Mouse (Mus musculus): ENCODE measurements around the gene Gpatch1. TPM values are rescaled to one million over a fixed set of nuclear protein-coding genes. Genes with fewer than 3 reads are reported as not detected.

The Gpatch1 gene
- polyA plus RNA-seq, 1 experiment: 6.0 TPM

GRCm38 (mm10) chr7:35353306-35353705 lies 35.1 kb upstream of the Gpatch1 start:
- Histone ChIP-seq H3K27me3 (ENCODE audit: control insufficient read depth, insufficient read depth, low read length) (no peaks in the 10 kb centered on the region), H3K4me1 (replicated peaks; ENCODE audit: control insufficient read depth, insufficient read depth, low read length) (no peaks in the 10 kb centered on the region), H3K36me3 (ENCODE audit: control insufficient read depth, insufficient read depth, low read length) (no peaks in the 10 kb centered on the region), H3K4me3 (ENCODE audit: control insufficient read depth, insufficient read depth, low read length) (no peak overlapping the region), H3K27ac (ENCODE audit: control insufficient read depth, insufficient read depth, low read length) (no peak overlapping the region)
- WGBS: 97% methylated on average over 15 of the region's 15 CpGs
- no peak for DNase-seq
- TF ChIP-seq POLR2A (IDR thresholded peaks at IDR 0.05; ENCODE audit: control insufficient read depth, extremely low read depth, insufficient read depth, low read length, poor library complexity) (no peak), CTCF (IDR thresholded peaks at IDR 0.05; ENCODE audit: borderline replicate concordance, control insufficient read depth, extremely low read depth, insufficient read depth, low read length, poor library complexity) (no peak)

DNA sequence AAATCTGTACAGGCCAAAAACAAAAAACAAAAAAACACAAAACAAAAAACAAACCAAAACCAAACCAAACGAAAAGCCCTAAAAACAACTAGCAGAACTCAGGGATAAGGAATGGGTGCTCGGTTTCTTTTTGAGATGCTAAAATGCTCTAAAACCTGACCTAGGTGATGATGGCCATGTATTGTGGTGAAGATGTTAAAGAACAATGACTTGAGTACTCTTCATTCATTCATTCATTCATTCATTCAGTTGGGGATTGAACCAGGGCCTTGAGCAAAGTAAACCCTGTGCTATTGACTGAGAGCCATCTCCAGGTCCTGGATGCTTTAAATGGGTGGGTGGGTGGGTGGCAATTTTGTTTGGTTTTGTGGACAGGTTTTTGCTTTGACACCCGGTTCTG lies 32.9 kb upstream of the Gpatch1 start:
- Histone ChIP-seq H3K4me1 (replicated peaks; ENCODE audit: control insufficient read depth, insufficient read depth, low read length) (no peaks in the 10 kb centered on the region), H3K4me3 (ENCODE audit: control insufficient read depth, insufficient read depth, low read length) (no peak overlapping the region), H3K27ac (ENCODE audit: control insufficient read depth, insufficient read depth, low read length) (no peak overlapping the region), H3K27me3 (ENCODE audit: control insufficient read depth, insufficient read depth, low read length) (no peaks in the 10 kb centered on the region), H3K36me3 (ENCODE audit: control insufficient read depth, insufficient read depth, low read length) (no peaks in the 10 kb centered on the region)
- TF ChIP-seq POLR2A (IDR thresholded peaks at IDR 0.05; ENCODE audit: control insufficient read depth, extremely low read depth, insufficient read depth, low read length, poor library complexity) (no peak), CTCF (IDR thresholded peaks at IDR 0.05; ENCODE audit: borderline replicate concordance, control insufficient read depth, extremely low read depth, insufficient read depth, low read length, poor library complexity) (no peak)
- DNase-seq: no peak
- 90% methylated on average over 3 of the region's 3 CpGs for WGBS

DNA sequence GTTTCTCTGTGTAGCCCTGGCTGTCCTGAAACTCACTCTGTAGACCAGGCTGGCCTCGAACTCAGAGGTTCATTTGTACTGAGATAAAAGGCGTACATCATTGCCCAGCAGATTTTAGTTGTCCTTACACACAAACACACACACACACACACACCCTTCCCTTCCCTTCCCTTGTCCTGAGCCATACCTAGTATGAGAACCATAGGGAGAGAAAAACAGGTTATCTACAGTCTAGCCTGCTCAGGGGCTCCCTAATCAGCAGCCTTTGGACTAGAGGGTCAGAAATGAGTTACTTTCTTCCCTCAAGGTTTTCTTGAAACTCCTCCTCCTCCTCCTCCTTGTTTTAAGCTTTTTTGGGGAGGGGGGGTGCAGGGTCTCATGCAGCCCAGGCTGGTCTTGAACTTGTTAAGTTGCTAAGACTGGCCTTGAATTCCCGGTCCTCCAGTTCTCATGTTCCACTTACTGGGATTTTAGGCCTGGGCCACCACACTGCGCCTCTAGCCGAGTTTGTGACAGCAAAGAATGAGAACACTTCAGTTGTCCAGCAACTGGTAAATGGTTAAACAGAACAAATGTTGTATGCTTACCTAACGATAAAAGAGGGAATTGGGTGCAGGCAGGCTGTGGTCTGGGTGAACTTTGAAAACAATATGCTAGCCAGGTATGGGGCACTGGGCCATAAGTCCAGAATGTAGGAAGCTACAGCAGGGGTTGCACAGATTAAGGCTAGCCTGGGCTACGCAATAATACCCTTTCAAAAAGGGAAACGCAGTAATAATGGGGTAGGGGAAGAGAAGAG lies 31.8 kb upstream of the Gpatch1 start:
- WGBS: 92% methylated on average over 8 of the region's 8 CpGs
- DNase-seq: no peak
- Histone ChIP-seq H3K4me3 (ENCODE audit: control insufficient read depth, insufficient read depth, low read length) (no peak overlapping the region), H3K27ac (ENCODE audit: control insufficient read depth, insufficient read depth, low read length) (no peak overlapping the region), H3K27me3 (ENCODE audit: control insufficient read depth, insufficient read depth, low read length) (no peaks in the 10 kb centered on the region), H3K36me3 (ENCODE audit: control insufficient read depth, insufficient read depth, low read length) (no peaks in the 10 kb centered on the region), H3K4me1 (replicated peaks; ENCODE audit: control insufficient read depth, insufficient read depth, low read length) (no peaks in the 10 kb centered on the region)
- TF ChIP-seq CTCF (IDR thresholded peaks at IDR 0.05; ENCODE audit: borderline replicate concordance, control insufficient read depth, extremely low read depth, insufficient read depth, low read length, poor library complexity) (no peak), POLR2A (IDR thresholded peaks at IDR 0.05; ENCODE audit: control insufficient read depth, extremely low read depth, insufficient read depth, low read length, poor library complexity) (no peak)

GRCm38 (mm10) chr7:35349022-35349421 lies 30.8 kb upstream of the Gpatch1 start:
- Histone ChIP-seq H3K36me3 (ENCODE audit: control insufficient read depth, insufficient read depth, low read length) (no peaks in the 10 kb centered on the region), H3K27me3 (ENCODE audit: control insufficient read depth, insufficient read depth, low read length) (no peaks in the 10 kb centered on the region), H3K27ac (ENCODE audit: control insufficient read depth, insufficient read depth, low read length) (no peak overlapping the region), H3K4me3 (ENCODE audit: control insufficient read depth, insufficient read depth, low read length) (no peak overlapping the region), H3K4me1 (replicated peaks; ENCODE audit: control insufficient read depth, insufficient read depth, low read length) (no peaks in the 10 kb centered on the region)
- 88% methylated on average over 4 of the region's 4 CpGs for WGBS
- no peak for DNase-seq
- TF ChIP-seq CTCF (IDR thresholded peaks at IDR 0.05; ENCODE audit: borderline replicate concordance, control insufficient read depth, extremely low read depth, insufficient read depth, low read length, poor library complexity): no peak
- no peak for TF ChIP-seq POLR2A (IDR thresholded peaks at IDR 0.05; ENCODE audit: control insufficient read depth, extremely low read depth, insufficient read depth, low read length, poor library complexity)

- Histone ChIP-seq H3K27me3 (ENCODE audit: control insufficient read depth, insufficient read depth, low read length) (no peaks in the 10 kb centered on the region), H3K4me1 (replicated peaks; ENCODE audit: control insufficient read depth, insufficient read depth, low read length) (no peaks in the 10 kb centered on the region), H3K27ac (ENCODE audit: control insufficient read depth, insufficient read depth, low read length) (no peak overlapping the region), H3K4me3 (ENCODE audit: control insufficient read depth, insufficient read depth, low read length) (no peak overlapping the region), H3K36me3 (ENCODE audit: control insufficient read depth, insufficient read depth, low read length) (no peaks in the 10 kb centered on the region)
- WGBS: 71% methylated on average over 17 of the region's 18 CpGs
- TF ChIP-seq CTCF (IDR thresholded peaks at IDR 0.05; ENCODE audit: borderline replicate concordance, control insufficient read depth, extremely low read depth, insufficient read depth, low read length, poor library complexity): no peak
- no peak for TF ChIP-seq POLR2A (IDR thresholded peaks at IDR 0.05; ENCODE audit: control insufficient read depth, extremely low read depth, insufficient read depth, low read length, poor library complexity)
- DNase-seq: no peak
These were observed 29.9 kb upstream of the Gpatch1 start for GRCm38 (mm10) chr7:35347918-35348700.

GRCm38 (mm10) chr7:35344785-35345330 lies 26.6 kb upstream of the Gpatch1 start:
- no peak overlapping the region for H3K27ac ChIP-seq (ENCODE audit: control insufficient read depth, insufficient read depth, low read length)
- no peak for DNase-seq
- 96% methylated on average over 5 of the region's 5 CpGs for WGBS
- no peaks in the 10 kb centered on the region for H3K4me1 ChIP-seq (replicated peaks; ENCODE audit: control insufficient read depth, insufficient read depth, low read length)
- no peak overlapping the region for H3K4me3 ChIP-seq (ENCODE audit: control insufficient read depth, insufficient read depth, low read length)
- no peaks in the 10 kb centered on the region; the same call in 1 of the 2 replicates for H3K27me3 ChIP-seq (ENCODE audit: control insufficient read depth, insufficient read depth, low read length)
- TF ChIP-seq CTCF (IDR thresholded peaks at IDR 0.05; ENCODE audit: borderline replicate concordance, control insufficient read depth, extremely low read depth, insufficient read depth, low read length, poor library complexity) (no peak), POLR2A (IDR thresholded peaks at IDR 0.05; ENCODE audit: control insufficient read depth, extremely low read depth, insufficient read depth, low read length, poor library complexity) (no peak)
- no peaks in the 10 kb centered on the region for H3K36me3 ChIP-seq (ENCODE audit: control insufficient read depth, insufficient read depth, low read length)
